Mouse (Mus musculus): ENCODE measurements around the gene Atp10a. TPM values are rescaled to one million over a fixed set of nuclear protein-coding genes. Genes with fewer than 3 reads are reported as not detected.
A peak's percentile ranks its signal among the peaks of the same experiment; 100 is the strongest.
"Not testable (repeated sequence)": the region's sequence is repeated elsewhere in the genome, so short reads cannot be mapped to it uniquely, and the experiment has no call there.

The Atp10a gene
- polyA plus RNA-seq, 2 experiments: 3.0 to 6.6 TPM

GRCm38 (mm10) chr7:58829111-58829510 lies 173.1 kb downstream of the Atp10a start:
- Histone ChIP-seq H3K9ac (ENCODE audit: low read depth, low read length, severe bottlenecking) (no peak overlapping the region), H3K36me3 (ENCODE audit: control insufficient read depth, insufficient read depth, low read length) (0 out of 2 replicates have a peak, but pooled peaks cover 15% of the 10 kb centered on the region), H3K27me3 (ENCODE audit: control insufficient read depth, insufficient read depth, low read length) (no peaks in the 10 kb centered on the region), H3K4me3 (replicated peaks; ENCODE audit: low read length) (no peak overlapping the region), H3K4me1 (ENCODE audit: control insufficient read depth, insufficient read depth, low read length) (peaks cover 5% of the 10 kb centered on the region), H3K4me2 (replicated peaks; ENCODE audit: low read depth, low read length, severe bottlenecking) (no peak overlapping the region), H3K9me3 (ENCODE audit: control insufficient read depth, low read length) (no peaks in the 10 kb centered on the region), H3K27ac (replicated peaks; ENCODE audit: low read depth, low read length) (no peak overlapping the region)
- no peak for ATAC-seq (ENCODE audit: low FRiP score, low read depth)
- TF ChIP-seq POLR2A (IDR thresholded peaks at IDR 0.05; ENCODE audit: borderline replicate concordance, extremely low read depth, insufficient read depth, insufficient read length): no peak
- no peak for DNase-seq (ENCODE audit: low spot score)
- WGBS: 84% methylated on average over 5 of the region's 5 CpGs

GRCm38 (mm10) chr7:58836855-58837606 lies 181.1 kb downstream of the Atp10a start:
- H3K27me3 ChIP-seq (ENCODE audit: control insufficient read depth, insufficient read depth, low read length); H3K9ac ChIP-seq (ENCODE audit: low read depth, low read length, severe bottlenecking); ATAC-seq (ENCODE audit: low FRiP score, low read depth); H3K4me2 ChIP-seq (replicated peaks; ENCODE audit: low read depth, low read length, severe bottlenecking); H3K9me3 ChIP-seq (ENCODE audit: control insufficient read depth, low read length); H3K4me3 ChIP-seq (replicated peaks; ENCODE audit: low read length); H3K36me3 ChIP-seq (ENCODE audit: control insufficient read depth, insufficient read depth, low read length); H3K27ac ChIP-seq (replicated peaks; ENCODE audit: low read depth, low read length); H3K4me1 ChIP-seq (ENCODE audit: control insufficient read depth, insufficient read depth, low read length); DNase-seq (ENCODE audit: low spot score): not testable (repeated sequence)
- 93% methylated on average over 32 of the region's 32 CpGs for WGBS

- H3K4me3 ChIP-seq (replicated peaks; ENCODE audit: low read length): no peak overlapping the region
- ATAC-seq (ENCODE audit: low FRiP score, low read depth) (no peak), DNase-seq (ENCODE audit: low spot score) (no peak)
- 72% methylated on average over 2 of the region's 2 CpGs for WGBS
- TF ChIP-seq POLR2A (IDR thresholded peaks at IDR 0.05; ENCODE audit: borderline replicate concordance, extremely low read depth, insufficient read depth, insufficient read length): no peak
- H3K27ac ChIP-seq (replicated peaks; ENCODE audit: low read depth, low read length): peak overlapping the region; percentile 46; the same call in 1 of the 2 replicates
- no peaks in the 10 kb centered on the region for H3K27me3 ChIP-seq (ENCODE audit: control insufficient read depth, insufficient read depth, low read length)
- no peak overlapping the region for H3K9ac ChIP-seq (ENCODE audit: low read depth, low read length, severe bottlenecking)
- no peaks in the 10 kb centered on the region for H3K36me3 ChIP-seq (ENCODE audit: control insufficient read depth, insufficient read depth, low read length)
- peaks cover 24% of the 10 kb centered on the region for H3K4me1 ChIP-seq (ENCODE audit: control insufficient read depth, insufficient read depth, low read length)
- no peak overlapping the region for H3K4me2 ChIP-seq (replicated peaks; ENCODE audit: low read depth, low read length, severe bottlenecking)
- no peaks in the 10 kb centered on the region for H3K9me3 ChIP-seq (ENCODE audit: control insufficient read depth, low read length)
Observed at GRCm38 (mm10) chr7:58840367-58840766, 184.4 kb downstream of the Atp10a start.

- H3K27ac ChIP-seq (replicated peaks; ENCODE audit: low read depth, low read length): peak overlapping the region; percentile 46; the same call in 1 of the 2 replicates
- H3K4me2 ChIP-seq (replicated peaks; ENCODE audit: low read depth, low read length, severe bottlenecking): no peak overlapping the region
- no peak for TF ChIP-seq POLR2A (IDR thresholded peaks at IDR 0.05; ENCODE audit: borderline replicate concordance, extremely low read depth, insufficient read depth, insufficient read length)
- no peaks in the 10 kb centered on the region for H3K27me3 ChIP-seq (ENCODE audit: control insufficient read depth, insufficient read depth, low read length)
- H3K4me3 ChIP-seq (replicated peaks; ENCODE audit: low read length): no peak overlapping the region
- peak; percentile 30 for DNase-seq (ENCODE audit: low spot score)
- H3K4me1 ChIP-seq (ENCODE audit: control insufficient read depth, insufficient read depth, low read length): peaks cover 24% of the 10 kb centered on the region
- no peak overlapping the region for H3K9ac ChIP-seq (ENCODE audit: low read depth, low read length, severe bottlenecking)
- H3K9me3 ChIP-seq (ENCODE audit: control insufficient read depth, low read length): no peaks in the 10 kb centered on the region
- 78% methylated on average over 1 of the region's 1 CpGs for WGBS
- no peak for ATAC-seq (ENCODE audit: low FRiP score, low read depth)
- no peaks in the 10 kb centered on the region for H3K36me3 ChIP-seq (ENCODE audit: control insufficient read depth, insufficient read depth, low read length)
Observed at GRCm38 (mm10) chr7:58841066-58841465, 185.1 kb downstream of the Atp10a start.

- TF ChIP-seq POLR2A (IDR thresholded peaks at IDR 0.05; ENCODE audit: borderline replicate concordance, extremely low read depth, insufficient read depth, insufficient read length): no peak
- peak; percentile 72; the same call in 1 of the 2 replicates for ATAC-seq (ENCODE audit: low FRiP score, low read depth)
- H3K4me3 ChIP-seq (replicated peaks; ENCODE audit: low read length): no peak overlapping the region
- no peak overlapping the region for H3K4me2 ChIP-seq (replicated peaks; ENCODE audit: low read depth, low read length, severe bottlenecking)
- H3K36me3 ChIP-seq (ENCODE audit: control insufficient read depth, insufficient read depth, low read length): no peaks in the 10 kb centered on the region
- H3K4me1 ChIP-seq (ENCODE audit: control insufficient read depth, insufficient read depth, low read length): peaks cover 24% of the 10 kb centered on the region
- H3K27ac ChIP-seq (replicated peaks; ENCODE audit: low read depth, low read length): peak overlapping the region; percentile 48; the same call in 1 of the 2 replicates
- H3K27me3 ChIP-seq (ENCODE audit: control insufficient read depth, insufficient read depth, low read length): no peaks in the 10 kb centered on the region
- no peak overlapping the region for H3K9ac ChIP-seq (ENCODE audit: low read depth, low read length, severe bottlenecking)
- DNase-seq (ENCODE audit: low spot score): peak; percentile 62
- no peaks in the 10 kb centered on the region for H3K9me3 ChIP-seq (ENCODE audit: control insufficient read depth, low read length)
- 10% methylated on average over 3 of the region's 3 CpGs for WGBS
Observed at GRCm38 (mm10) chr7:58842818-58843217, 186.9 kb downstream of the Atp10a start.

All from limb, embryonic 14.5 days (tissue).